Mouse (Mus musculus): ENCODE data around the gene Myo19. TPM values are rescaled to one million over a fixed set of nuclear protein-coding genes. Genes with fewer than 3 reads are reported as not detected.
A peak's percentile ranks its signal among the peaks of the same experiment; 100 is the strongest.
"Not testable (repeated sequence)": the region's sequence is repeated elsewhere in the genome, so short reads cannot be mapped to it uniquely, and the experiment has no call there.

The Myo19 gene
- 1 to 10 TPM; 7.0 to 8.6 TPM for total RNA-seq (2021)

GRCm38 (mm10) chr11:84879772-84880464, at the start of gene Myo19, which contains the start of gene Pigw:
TSS of gene Myo19 (plus strand) at chr11:84880148.
TSS of gene Pigw (minus strand) at chr11:84880285.
- peak; percentile 81 to 83 for DNase-seq

DNA sequence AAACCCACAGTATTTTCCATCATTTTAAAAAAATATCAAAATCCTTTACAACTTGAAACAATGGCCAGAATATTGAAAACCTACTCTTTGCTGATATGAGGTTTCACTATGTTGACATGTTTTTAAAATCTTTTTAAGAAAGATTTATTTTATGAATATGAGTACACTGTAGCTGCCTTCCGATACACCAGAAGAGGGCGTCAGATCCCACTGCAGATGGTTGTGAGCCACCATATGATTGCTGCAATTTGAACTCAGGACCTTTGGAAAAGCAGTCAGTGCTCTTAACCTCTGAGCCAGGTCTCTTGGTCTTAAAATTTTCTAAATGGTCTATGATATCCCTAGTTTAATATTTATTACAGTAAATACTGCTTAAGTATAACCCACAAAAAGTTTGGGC, 40.6 kb upstream of the Myo19 start:
- no peak for DNase-seq

GRCm38 (mm10) chr11:84846741-84847474, 33.0 kb upstream of the Myo19 start:
- no peak for DNase-seq

DNA sequence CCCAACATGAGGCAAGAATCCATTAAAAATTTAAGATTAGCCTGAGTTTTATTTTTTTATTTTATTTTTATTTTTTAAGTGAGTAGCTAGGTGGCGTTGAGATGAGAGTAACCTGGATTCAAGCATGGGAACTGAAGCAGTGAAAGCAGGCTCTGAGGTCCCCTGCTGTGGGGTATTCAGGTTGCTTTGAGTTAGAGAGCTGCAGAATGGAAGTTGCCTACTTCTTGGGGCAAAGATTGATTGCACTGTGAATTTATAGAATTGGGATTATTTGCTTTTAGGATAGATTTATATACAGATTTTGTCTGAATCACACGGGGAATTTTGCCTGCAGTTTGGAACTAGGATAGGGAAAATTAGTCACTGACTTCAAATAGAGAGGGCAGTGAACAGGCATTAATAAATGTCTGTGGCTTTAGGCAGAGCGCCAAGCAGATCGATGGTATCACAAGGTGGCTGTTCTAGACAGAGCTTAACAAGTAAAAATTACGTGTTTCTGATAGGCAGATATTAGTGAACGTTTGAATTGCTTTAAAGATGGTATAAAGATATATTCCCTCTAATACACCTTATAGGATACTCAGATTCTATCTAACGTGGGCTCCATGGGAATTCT, 32.4 kb upstream of the Myo19 start:
- no peak for DNase-seq

DNA sequence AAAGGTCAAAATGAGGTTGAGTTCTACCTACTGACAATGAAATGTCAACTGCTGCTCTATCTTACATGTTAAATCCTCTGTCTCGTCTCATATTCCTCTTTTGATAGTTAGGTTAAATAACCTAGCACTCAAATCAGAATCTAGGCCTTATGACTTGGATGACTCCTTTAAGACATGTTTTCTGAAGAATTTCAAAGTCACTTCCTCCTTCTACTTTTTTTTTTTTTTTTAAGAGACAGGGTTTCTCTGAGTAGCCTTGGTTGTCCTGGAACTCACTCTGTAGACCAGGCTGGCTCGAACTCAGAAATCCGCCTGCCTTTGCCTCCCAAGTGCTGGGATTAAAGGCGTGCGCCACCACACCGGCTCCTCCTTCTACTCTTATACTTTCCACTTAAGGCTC, 24.7 kb upstream of the Myo19 start:
- DNase-seq: no peak

GRCm38 (mm10) chr11:84865268-84865667, 14.7 kb upstream of the Myo19 start:
- no peak for DNase-seq

DNA sequence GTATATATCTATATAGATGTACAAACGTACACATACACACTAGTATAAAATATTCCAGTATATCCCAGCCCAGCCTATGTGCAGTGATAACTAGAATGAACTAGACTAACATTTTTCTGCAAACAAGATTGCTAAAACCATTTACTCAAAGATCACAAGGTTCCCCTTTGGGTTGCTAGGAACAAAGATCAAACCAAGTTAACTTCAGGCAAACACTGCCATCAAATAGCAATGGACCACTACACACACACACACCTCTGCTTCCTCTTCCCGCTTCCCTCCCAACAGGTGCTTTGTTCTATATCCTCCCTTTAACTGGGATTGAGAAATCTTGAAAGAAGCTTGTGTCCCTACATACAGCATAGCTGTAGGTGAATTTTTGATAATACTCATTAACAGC, 12.4 kb upstream of the Myo19 start:
- DNase-seq: no peak

DNA sequence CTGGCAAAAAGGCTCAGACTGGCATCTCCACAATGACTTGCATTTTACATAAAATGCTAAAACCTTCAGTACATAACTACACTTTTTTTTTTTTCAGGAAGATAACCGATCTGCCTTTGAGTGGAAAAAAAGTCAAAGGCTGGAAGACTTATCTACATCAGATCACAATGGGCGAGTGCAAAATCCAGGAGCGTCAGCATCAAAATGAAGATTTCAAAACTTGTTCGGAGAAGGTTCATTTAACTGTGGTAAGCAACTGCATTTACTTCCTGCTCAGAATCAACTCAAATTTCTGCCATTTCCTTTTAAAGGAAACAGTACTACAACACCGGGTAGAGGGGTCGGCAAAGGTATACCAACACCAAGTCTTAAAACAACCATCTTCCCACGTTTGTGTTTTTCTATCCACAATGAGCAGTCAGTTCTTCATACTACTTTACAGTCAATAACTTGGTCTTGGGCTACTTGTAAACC, 11.1 kb upstream of the Myo19 start:
- DNase-seq: no peak

- peak; percentile 91 to 92 for DNase-seq
Measured at GRCm38 (mm10) chr11:84869537-84870232, 10.3 kb upstream of the Myo19 start.

DNA sequence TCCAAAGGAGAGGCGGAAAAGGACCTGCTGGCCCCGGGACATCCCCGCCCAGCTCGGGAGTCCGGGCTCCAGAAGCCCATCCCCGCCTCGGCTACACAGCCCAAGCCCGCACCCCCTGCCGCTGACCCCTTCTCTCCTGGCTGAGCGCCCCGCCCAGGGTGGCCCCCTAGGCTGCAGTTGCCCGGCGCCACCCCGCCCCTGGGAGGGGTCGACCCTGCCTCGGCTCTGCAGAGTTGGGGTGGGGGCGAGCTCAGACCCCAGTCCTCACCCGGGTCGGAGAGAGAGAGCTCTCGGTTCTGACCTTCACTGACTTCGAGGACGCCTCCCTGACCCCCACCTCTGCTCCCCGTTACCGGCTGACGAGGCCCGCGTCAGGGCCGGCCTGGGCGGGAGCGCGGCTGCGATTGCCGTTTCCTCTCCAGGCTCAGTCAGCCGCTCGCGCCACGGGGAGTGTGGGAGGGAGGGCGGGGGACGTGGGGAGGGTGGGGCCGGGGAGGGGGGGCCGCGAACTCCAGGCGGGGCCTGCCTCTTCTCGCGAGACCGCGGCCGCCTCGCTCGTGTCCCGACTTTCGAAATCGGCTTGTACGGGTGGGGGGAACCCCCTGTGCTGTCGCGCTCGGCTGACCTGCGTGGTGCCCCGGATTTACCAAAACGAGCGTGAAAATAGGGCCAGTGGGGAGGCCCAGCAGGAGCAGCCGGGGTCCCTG, 9.5 kb upstream of the Myo19 start, which contains the start of gene Ggnbp2:
TSS of gene Ggnbp2 (minus strand) at position 481 of the 707 bp plus-strand sequence.
- peak; percentile 91 for DNase-seq

- DNase-seq: no peak
Measured at GRCm38 (mm10) chr11:84871046-84871445, 8.9 kb upstream of the Myo19 start.

GRCm38 (mm10) chr11:84871548-84872069, 8.3 kb upstream of the Myo19 start:
- DNase-seq: no peak

- DNase-seq: no peak
Measured at GRCm38 (mm10) chr11:84873042-84873833, 6.7 kb upstream of the Myo19 start.

- not testable (repeated sequence) for DNase-seq
Measured at GRCm38 (mm10) chr11:84876020-84876419, 3.9 kb upstream of the Myo19 start.

- no peak for DNase-seq
Measured at GRCm38 (mm10) chr11:84879007-84879771, 759 bp upstream of the Myo19 start.

DNA sequence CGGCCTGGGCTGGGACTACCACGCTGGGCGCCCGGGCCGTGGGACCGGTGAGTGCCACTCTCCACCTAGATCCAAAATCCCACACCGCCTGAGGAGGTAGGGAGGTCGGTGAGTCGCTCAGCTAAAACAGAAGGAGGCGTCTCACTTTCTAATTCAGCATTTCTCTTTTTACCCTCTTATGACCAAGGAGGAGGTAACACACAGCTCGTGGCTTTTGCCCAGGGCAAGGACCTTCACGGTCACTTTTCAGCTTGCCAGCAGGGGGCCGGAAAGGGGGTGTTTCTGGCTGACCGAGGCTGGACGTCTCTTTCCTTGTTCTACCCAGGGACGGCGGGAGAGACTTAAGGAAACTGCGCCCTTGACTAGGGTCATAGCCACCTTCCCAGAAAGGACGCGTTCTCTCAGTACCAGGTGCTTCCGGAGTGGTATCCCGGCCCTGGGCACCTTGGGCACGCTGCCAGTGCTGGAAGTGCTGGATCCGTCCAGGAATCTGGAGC, 565 bp downstream of the Myo19 start:
- DNase-seq: peak in 1 of 2 experiments; percentile 33

GRCm38 (mm10) chr11:84880971-84881370, 1.0 kb downstream of the Myo19 start:
- DNase-seq: no peak

- no peak for DNase-seq
Measured at GRCm38 (mm10) chr11:84882346-84882745, 2.4 kb downstream of the Myo19 start.

DNA sequence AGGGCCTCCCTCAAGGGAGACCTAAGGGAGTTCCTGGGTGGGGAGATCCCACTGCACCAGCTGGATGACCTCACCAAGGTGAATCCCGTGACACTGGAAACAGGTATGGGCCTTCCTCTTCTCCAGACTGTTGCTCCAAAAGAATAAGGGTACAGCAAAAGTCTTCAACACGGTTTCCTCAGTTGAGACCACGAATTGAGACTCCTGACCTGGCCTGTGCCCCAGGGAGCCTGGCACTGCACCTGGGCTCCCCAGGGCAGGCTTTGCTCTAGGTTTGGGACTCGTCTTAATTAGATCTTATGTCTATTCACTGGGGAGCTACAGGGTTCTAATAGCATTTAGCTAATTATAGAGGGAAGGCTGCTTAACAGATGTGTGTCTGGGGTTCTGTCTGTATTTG, 5.3 kb downstream of the Myo19 start:
- DNase-seq: no peak

GRCm38 (mm10) chr11:84886236-84886635, 6.3 kb downstream of the Myo19 start:
- no peak for DNase-seq

Measured in layer of hippocampus, postnatal 36 days (tissue).